Mouse (Mus musculus) stomach, postnatal 0 days (tissue): ENCODE measurements around the gene Fcho1. TPM values are rescaled to one million over a fixed set of nuclear protein-coding genes. Genes with fewer than 3 reads are reported as not detected.
A peak's percentile ranks its signal among the peaks of the same experiment; 100 is the strongest.
"Not testable (repeated sequence)": the region's sequence is repeated elsewhere in the genome, so short reads cannot be mapped to it uniquely, and the experiment has no call there.

Experiments used
- ATAC-seq: fragments of 200-750 bp; cut with Nextera tagmentation; 2 replicates; pipeline ENCODE4 v1.8.0; 2017; ENCODE audit not compliant: low FRiP score, low TSS enrichment
- DNase-seq: peaks from one replicate; pipeline ENCODE4 v3.0.0-alpha.2; 2016; ENCODE audit warnings: low spot score
- H3K27ac ChIP-seq: fragments of 300-500 bp; sonication (generic); replicated peaks from 2 replicates; pipeline ENCODE4 v1.5.1; 2014; ENCODE audit warnings: mild to moderate bottlenecking, control low read depth
- H3K27me3 ChIP-seq: fragments of 300-500 bp; sonication (generic); 2 replicates; pipeline ENCODE4 v1.6.1; 2014; ENCODE audit warnings: low read length; ENCODE audit not compliant: control insufficient read depth, insufficient read depth
- H3K36me3 ChIP-seq: fragments of 300-500 bp; sonication (generic); 2 replicates; pipeline ENCODE4 v1.6.1; 2014; ENCODE audit warnings: low read length, mixed read lengths; ENCODE audit not compliant: control insufficient read depth, insufficient read depth
- H3K4me1 ChIP-seq: fragments of 300-500 bp; sonication (generic); replicated peaks from 2 replicates; pipeline ENCODE4 v1.6.1; 2014; ENCODE audit warnings: antibody characterized with exemption; ENCODE audit not compliant: control insufficient read depth, insufficient read depth
- H3K4me2 ChIP-seq: fragments of 300-500 bp; sonication (generic); replicated peaks from 2 replicates; pipeline ENCODE4 v1.6.1; 2014; ENCODE audit warnings: low read depth, mild to moderate bottlenecking, control low read depth, moderate library complexity
- H3K4me3 ChIP-seq: fragments of 300-500 bp; sonication (generic); 2 replicates; pipeline ENCODE4 v1.5.1; 2014; ENCODE audit warnings: low read depth, low read length, control low read depth
- H3K9ac ChIP-seq: fragments of 300-500 bp; sonication (generic); 2 replicates; pipeline ENCODE4 v1.6.1; 2014; ENCODE audit warnings: mild to moderate bottlenecking, low read length, control low read depth, mixed read lengths
- H3K9me3 ChIP-seq: fragments of 300-500 bp; sonication (generic); 2 replicates; pipeline ENCODE4 v1.6.1; 2016; ENCODE audit warnings: low read length; ENCODE audit not compliant: control insufficient read depth
- CTCF ChIP-seq: IDR thresholded peaks from 2 replicates; pipeline ENCODE4 v1.5.1; 2016; ENCODE audit warnings: antibody characterized with exemption, low read depth, mild to moderate bottlenecking, moderate library complexity
- EP300 ChIP-seq: optimal IDR thresholded peaks from 2 replicates; pipeline ENCODE3; 2016; ENCODE audit warnings: antibody characterized with exemption
- WGBS: fragments of 180-500 bp; shearing (Covaris S2); extraction: QIAGEN DNeasy Blood & Tissue Kit; methylation state at CpG from one replicate; pipeline ENCODE4 v1.1.7; 2014; 5-methylcytosine and 5-hydroxymethylcytosine counted together
- polyA plus RNA-seq: library from polyadenylated mRNA; unstranded; fragments of >200 nt; fragmentation: Nextera tagmentation; extraction: Ambion mirVana; gene quantifications from 2 replicates; pipeline ENCODE4 v1.2.1, GENCODE M21; 2015

Fcho1 gene
- polyA plus RNA-seq, 1 experiment from 2014 or later, result 4.8 TPM

GRCm38 (mm10) chr8:71749321-71750075 is 24.0 kb upstream of the Fcho1 start:
- TF ChIP-seq CTCF, result peak; percentile 28; the same call in 1 of the 2 replicates
- not testable (repeated sequence) for H3K4me1 ChIP-seq, H3K4me2 ChIP-seq, DNase-seq, H3K9ac ChIP-seq, H3K9me3 ChIP-seq, H3K36me3 ChIP-seq, ATAC-seq, H3K27me3 ChIP-seq, H3K27ac ChIP-seq, H3K4me3 ChIP-seq
- 81% methylated on average over 6 of the region's 6 CpGs for WGBS

GRCm38 (mm10) chr8:71747082-71747481 is 21.6 kb upstream of the Fcho1 start:
- not testable (repeated sequence) for DNase-seq, H3K4me1 ChIP-seq, H3K27ac ChIP-seq, H3K9ac ChIP-seq, ATAC-seq, H3K4me2 ChIP-seq, H3K27me3 ChIP-seq, H3K9me3 ChIP-seq, H3K4me3 ChIP-seq, H3K36me3 ChIP-seq

GRCm38 (mm10) chr8:71745322-71745721 is 19.8 kb upstream of the Fcho1 start:
- no peak overlapping the region for H3K27ac ChIP-seq
- no peak overlapping the region for H3K9ac ChIP-seq
- ATAC-seq (no peak), DNase-seq (no peak)
- no peaks in the 10 kb centered on the region for H3K9me3 ChIP-seq
- H3K4me2 ChIP-seq, result no peak overlapping the region
- H3K36me3 ChIP-seq, result no peaks in the 10 kb centered on the region
- 80% methylated on average over 1 of the region's 1 CpGs for WGBS
- TF ChIP-seq EP300 (no peak), CTCF (no peak)
- peaks cover 4% of the 10 kb centered on the region for H3K4me1 ChIP-seq
- no peaks in the 10 kb centered on the region for H3K27me3 ChIP-seq
- no peak overlapping the region for H3K4me3 ChIP-seq

GRCm38 (mm10) chr8:71742783-71743182 is 17.3 kb upstream of the Fcho1 start:
- no peak overlapping the region for H3K4me2 ChIP-seq
- H3K4me1 ChIP-seq, result peaks cover 4% of the 10 kb centered on the region
- H3K9ac ChIP-seq, result no peak overlapping the region
- no peak overlapping the region for H3K4me3 ChIP-seq
- H3K36me3 ChIP-seq, result no peaks in the 10 kb centered on the region
- H3K27me3 ChIP-seq, result no peaks in the 10 kb centered on the region
- no peak overlapping the region for H3K27ac ChIP-seq
- ATAC-seq, result no peak
- 62% methylated on average over 2 of the region's 2 CpGs for WGBS
- no peak for TF ChIP-seq EP300
- no peak for TF ChIP-seq CTCF
- H3K9me3 ChIP-seq, result no peaks in the 10 kb centered on the region
- DNase-seq, result no peak

- DNase-seq, result peak; percentile 54
- no peaks in the 10 kb centered on the region for H3K9me3 ChIP-seq
- ATAC-seq, result peak; percentile 66
- 0 out of 2 replicates have a peak overlapping the region, but pooled peaks have one; percentile 13 for H3K4me3 ChIP-seq
- H3K9ac ChIP-seq, result no peak overlapping the region
- TF ChIP-seq EP300, result no peak
- peaks cover 4% of the 10 kb centered on the region for H3K4me1 ChIP-seq
- H3K4me2 ChIP-seq, result peak overlapping the region; percentile 47
- H3K36me3 ChIP-seq, result no peaks in the 10 kb centered on the region
- 5% methylated on average over 18 of the region's 19 CpGs for WGBS
- no peaks in the 10 kb centered on the region for H3K27me3 ChIP-seq
- H3K27ac ChIP-seq, result no peak overlapping the region
Observed at GRCm38 (mm10) chr8:71741687-71742114, 16.2 kb upstream of the Fcho1 start.

- H3K36me3 ChIP-seq, result no peaks in the 10 kb centered on the region
- H3K9me3 ChIP-seq, result no peaks in the 10 kb centered on the region
- TF ChIP-seq CTCF (no peak), EP300 (no peak)
- peaks cover 4% of the 10 kb centered on the region for H3K4me1 ChIP-seq
- H3K4me2 ChIP-seq, result peak overlapping the region; percentile 47
- H3K27ac ChIP-seq, result no peak overlapping the region
- ATAC-seq (peak; percentile 43; the same call in 1 of the 2 replicates), DNase-seq (no peak)
- 38% methylated on average over 3 of the region's 3 CpGs for WGBS
- H3K4me3 ChIP-seq, result no peak overlapping the region
- H3K9ac ChIP-seq, result no peak overlapping the region
- no peaks in the 10 kb centered on the region for H3K27me3 ChIP-seq
Observed at GRCm38 (mm10) chr8:71741226-71741625, 15.7 kb upstream of the Fcho1 start.

- H3K27me3 ChIP-seq, H3K9me3 ChIP-seq, H3K4me1 ChIP-seq, ATAC-seq, H3K4me3 ChIP-seq, H3K9ac ChIP-seq, H3K36me3 ChIP-seq, H3K4me2 ChIP-seq, H3K27ac ChIP-seq, DNase-seq: not testable (repeated sequence)
Observed at GRCm38 (mm10) chr8:71738316-71738715, 12.8 kb upstream of the Fcho1 start.
